In genomic region chr5:114779956-114780489, GRCm38 (mm10) we compare ENCODE assay signal across 20 mouse cellular contexts. TPM values are rescaled to one million over a fixed set of nuclear protein-coding genes. Genes with fewer than 3 reads are reported as not detected.
DNase-seq lines count a peak whose midpoint lies in the region; ATAC-seq and TF ChIP-seq lines count a peak whose summit lies in the region.
"Had no signal": no experiment of that assay in that cellular context is flagged by ENCODE, and none has a peak within 500 bp of the region (broad histone marks: within the 10 kb centered on the region; RNA-seq: fewer than 3 reads in every experiment).

No protein-coding gene starts in this region.

- no peaks in the 10 kb centered on the region for H3K9me3 ChIP-seq in kidney, postnatal 0 days (replicated peaks; ENCODE audit: low read length)
- no peaks in the 10 kb centered on the region for H3K9me3 ChIP-seq in E14TG2a.4 (ENCODE audit: low read length)
- H3K9me3 ChIP-seq: hindbrain, embryonic 12.5 days; liver, embryonic 15.5 days had no signal

- H3K27ac ChIP-seq in kidney, postnatal 0 days = no peak overlapping the region
- peak overlapping the region; percentile 62; the same call in 1 of the 2 replicates for H3K27ac ChIP-seq in bone marrow, adult 2 months (ENCODE audit: control insufficient read depth, insufficient read depth, low read depth, low read length, poor library complexity)
- no peak overlapping the region for H3K27ac ChIP-seq in thymus, adult 2 months (ENCODE audit: control insufficient read depth, insufficient read depth, low read length)
- H3K27ac ChIP-seq: hindbrain, embryonic 12.5 days had no signal

- no peak for TF ChIP-seq POLR2A in bone marrow, adult 2 months (IDR thresholded peaks at IDR 0.05; ENCODE audit: borderline replicate concordance, control insufficient read depth, low read depth, low read length)
- no peak for TF ChIP-seq POLR2A in thymus, adult 2 months (IDR thresholded peaks at IDR 0.05; ENCODE audit: control insufficient read depth, extremely low read depth, insufficient read depth, low read length, poor library complexity)

- peak; percentile 32 for DNase-seq in kidney, postnatal 0 days (ENCODE audit: low spot score)
- no peak for DNase-seq in kidney, postnatal 14 days
- DNase-seq in thymus, adult 2 months = peak; percentile 35
- no peak for DNase-seq in spleen, postnatal 36 days (ENCODE audit: low spot score in 2 of 2)
- DNase-seq in gastrocnemius, postnatal 36 days = no peak
- no peak for DNase-seq in gastrocnemius, postnatal 25 days
- DNase-seq: adrenal gland, adult 8-10 months; cerebellum, postnatal 25 days; heart, postnatal 14 days; kidney, adult 8-10 months; kidney, postnatal 36 days; layer of hippocampus, adult 9-11 months; retina, postnatal 1 day had no signal

- H3K27me3 ChIP-seq in kidney, postnatal 0 days (ENCODE audit: insufficient read depth, low read length) = no peaks in the 10 kb centered on the region
- peaks cover 8% of the 10 kb centered on the region; the same call in 1 of the 2 replicates for H3K27me3 ChIP-seq in E14TG2a.4 (ENCODE audit: insufficient read depth, low read length)
- no peaks in the 10 kb centered on the region for H3K27me3 ChIP-seq in thymus, adult 2 months (ENCODE audit: control insufficient read depth, insufficient read depth, low read length)
- H3K27me3 ChIP-seq: hindbrain, embryonic 12.5 days; liver, embryonic 15.5 days had no signal

- no peak for TF ChIP-seq CTCF in kidney, postnatal 0 days (IDR thresholded peaks at IDR 0.05; ENCODE audit: low read depth)
- TF ChIP-seq CTCF in E14TG2a.4 (conservative IDR thresholded peaks at IDR 0.05; ENCODE audit: low read length) = no peak
- no peak for TF ChIP-seq CTCF in bone marrow, adult 2 months (IDR thresholded peaks at IDR 0.05; ENCODE audit: control insufficient read depth, insufficient read depth, low read length)
- TF ChIP-seq CTCF in thymus, adult 2 months (IDR thresholded peaks at IDR 0.05; ENCODE audit: borderline replicate concordance, control insufficient read depth, extremely low read depth, insufficient read depth, low read length, poor library complexity) = 0 out of 2 replicates have a peak, but pooled peaks have one; percentile 2

- H3K36me3 ChIP-seq in kidney, postnatal 0 days (ENCODE audit: insufficient read depth, low read length) = no peaks in the 10 kb centered on the region
- H3K36me3 ChIP-seq in E14TG2a.4 (ENCODE audit: insufficient read depth, low read length) = peaks cover 10% of the 10 kb centered on the region; the same call in 1 of the 2 replicates
- H3K36me3 ChIP-seq in thymus, adult 2 months (ENCODE audit: control insufficient read depth, insufficient read depth, low read length) = no peaks in the 10 kb centered on the region
- H3K36me3 ChIP-seq: hindbrain, embryonic 12.5 days; liver, embryonic 15.5 days had no signal

- WGBS in kidney, postnatal 0 days = 37% methylated on average over 7 of the region's 7 CpGs
- 28% methylated on average over 7 of the region's 7 CpGs for WGBS in bone marrow, adult 2 months
- WGBS in thymus, adult 2 months = 8% methylated on average over 7 of the region's 7 CpGs

- H3K4me2 ChIP-seq in kidney, postnatal 0 days (ENCODE audit: low read length) = no peak overlapping the region
- H3K4me2 ChIP-seq: heart, embryonic 11.5 days; hindbrain, embryonic 12.5 days; liver, embryonic 15.5 days had no signal

- intact Hi-C loops in gastrocnemius, postnatal 36 days (cut with DNase I) = no loop called here

- no peaks in the 10 kb centered on the region for H3K4me1 ChIP-seq in kidney, postnatal 0 days (replicated peaks; ENCODE audit: insufficient read depth, low read length)
- peaks cover 76% of the 10 kb centered on the region for H3K4me1 ChIP-seq in E14TG2a.4 (replicated peaks; ENCODE audit: low read depth, low read length)
- peaks cover 28% of the 10 kb centered on the region for H3K4me1 ChIP-seq in bone marrow, adult 2 months (ENCODE audit: control insufficient read depth, insufficient read depth, low read length)
- peaks cover 75% of the 10 kb centered on the region for H3K4me1 ChIP-seq in thymus, adult 2 months (replicated peaks; ENCODE audit: control insufficient read depth, insufficient read depth, low read length)

- H3K9ac ChIP-seq in kidney, postnatal 0 days (ENCODE audit: low read depth, low read length) = no peak overlapping the region
- H3K9ac ChIP-seq: hindbrain, embryonic 12.5 days; liver, embryonic 15.5 days had no signal

- no peak overlapping the region for H3K4me3 ChIP-seq in kidney, postnatal 0 days (replicated peaks; ENCODE audit: low read depth, low read length)
- peak overlapping the region; percentile 13; the same call in 1 of the 2 replicates for H3K4me3 ChIP-seq in E14TG2a.4 (replicated peaks; ENCODE audit: low read length)
- H3K4me3 ChIP-seq in bone marrow, adult 2 months (replicated peaks; ENCODE audit: control insufficient read depth, low read depth, low read length) = no peak overlapping the region
- no peak overlapping the region for H3K4me3 ChIP-seq in thymus, adult 2 months (ENCODE audit: control insufficient read depth, insufficient read depth, low read length)
- H3K4me3 ChIP-seq: hindbrain, embryonic 12.5 days; liver, embryonic 15.5 days had no signal

- no peak for ATAC-seq in kidney, postnatal 0 days (replicated peaks; ENCODE audit: low FRiP score, low read depth)
- ATAC-seq: forebrain, embryonic 14.5 days; lung, postnatal 0 days had no signal

RNA-seq across cellular contexts. Expression of gene Git2, which starts 4.7 kb away (rescaled TPM):
- 25.8 and 27.8 TPM in 2 replicates for polyA plus RNA-seq in kidney, postnatal 0 days (2015; fragmentation: Nextera tagmentation; extraction: Ambion mirVana)
- 33.6 and 52.4 TPM in 2 replicates for polyA plus RNA-seq in bone marrow, adult 2 months (2011; ENCODE audit: insufficient read depth, insufficient read length, low replicate concordance, missing spikeins)
- polyA plus RNA-seq in thymus, adult 2 months (2012; rRNA removed) = 221 and 232 TPM in 2 replicates
- 10 to 100 TPM; 15.9 to 17.4 TPM for total RNA-seq in gastrocnemius, postnatal 36 days (2021)
- 10 to 100 TPM; 16.1 to 21.7 TPM for total RNA-seq in gastrocnemius, postnatal 25 days (2021)

RNA-seq across cellular contexts. Expression of gene Ankrd13a, which starts 5.5 kb away (rescaled TPM):
- polyA plus RNA-seq in kidney, postnatal 0 days (2015; fragmentation: Nextera tagmentation; extraction: Ambion mirVana) = 45.6 and 49.2 TPM in 2 replicates
- polyA plus RNA-seq in bone marrow, adult 2 months (2011; ENCODE audit: insufficient read depth, insufficient read length, low replicate concordance, missing spikeins) = 60.5 and 99.2 TPM in 2 replicates
- polyA plus RNA-seq in thymus, adult 2 months (2012; rRNA removed) = 118 and 142 TPM in 2 replicates
- total RNA-seq in gastrocnemius, postnatal 36 days (2021) = 10 to 100 TPM; 18.8 to 21.4 TPM
- 10 to 100 TPM; 21.7 to 22.1 TPM for total RNA-seq in gastrocnemius, postnatal 25 days (2021)

RNA-seq across cellular contexts. Expression of gene 1500011B03Rik, which starts 43.2 kb away (rescaled TPM):
- polyA plus RNA-seq in kidney, postnatal 0 days (2015; fragmentation: Nextera tagmentation; extraction: Ambion mirVana) = 160 and 189 TPM in 2 replicates
- polyA plus RNA-seq in bone marrow, adult 2 months (2011; ENCODE audit: insufficient read depth, insufficient read length, low replicate concordance, missing spikeins) = 16.9 and 25.3 TPM in 2 replicates
- polyA plus RNA-seq in thymus, adult 2 months (2012; rRNA removed) = 46.4 and 53.8 TPM in 2 replicates
- 1 to 10 TPM; 4.9 to 5.2 TPM for total RNA-seq in gastrocnemius, postnatal 36 days (2021)
- 1 to 10 TPM; 5.6 to 7.0 TPM for total RNA-seq in gastrocnemius, postnatal 25 days (2021)

Comparison
In these comparisons a context has a peak if more than half of its experiments do, and no peak if none do; other contexts are left out.
1. DNase-seq: peak in kidney, postnatal 0 days (single experiment) and thymus, adult 2 months (single experiment); none in kidney, postnatal 14 days (single experiment), spleen, postnatal 36 days (0 of 2), gastrocnemius, postnatal 36 days (0 of 2) and gastrocnemius, postnatal 25 days (single experiment).